Mouse (Mus musculus): Measurements from ENCODE around the gene Gm11239. TPM values are rescaled to one million over a fixed set of nuclear protein-coding genes. Genes with fewer than 3 reads are reported as not detected.
"Not testable (repeated sequence)": the region's sequence is repeated elsewhere in the genome, so short reads cannot be mapped to it uniquely, and the experiment has no call there.

The Gm11239 gene
- not detected for total RNA-seq (2021)
- long read RNA-seq, experiment 1: 0 reads
- long read RNA-seq, experiment 2: 0 reads

DNA sequence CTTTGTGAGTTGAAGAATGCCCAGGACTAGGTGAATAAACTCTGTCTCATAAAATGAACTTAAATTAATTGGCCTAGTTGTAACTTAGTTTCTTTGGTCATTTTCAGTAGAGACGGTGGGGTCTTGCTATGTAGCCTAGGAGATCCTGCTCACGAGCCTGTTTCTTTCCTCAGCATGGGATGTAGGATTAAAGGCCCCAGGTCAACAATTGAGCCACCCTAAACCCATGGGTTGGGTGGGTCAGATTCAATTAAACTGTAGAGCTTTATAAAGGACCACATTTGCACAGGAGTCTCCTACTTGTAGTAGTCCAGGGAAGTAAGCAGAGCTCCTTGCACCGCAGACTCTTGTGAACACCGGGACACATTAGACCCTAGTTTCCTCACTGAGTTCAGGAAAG, at the start of gene Gm11239:
Gm11239 (plus strand) TSS at position 301 of the 400 bp plus-strand sequence.
- not testable (repeated sequence) for DNase-seq (ENCODE audit: low spot score in 2 of 2)

- DNase-seq (ENCODE audit: low spot score in 2 of 2): not testable (repeated sequence)
These were observed 45.5 kb upstream of the Gm11239 start, which contains the start of gene Gm11237 for GRCm38 (mm10) chr4:73622684-73623083. TSS of gene Gm11237 (plus strand) at chr4:73622984.

DNA sequence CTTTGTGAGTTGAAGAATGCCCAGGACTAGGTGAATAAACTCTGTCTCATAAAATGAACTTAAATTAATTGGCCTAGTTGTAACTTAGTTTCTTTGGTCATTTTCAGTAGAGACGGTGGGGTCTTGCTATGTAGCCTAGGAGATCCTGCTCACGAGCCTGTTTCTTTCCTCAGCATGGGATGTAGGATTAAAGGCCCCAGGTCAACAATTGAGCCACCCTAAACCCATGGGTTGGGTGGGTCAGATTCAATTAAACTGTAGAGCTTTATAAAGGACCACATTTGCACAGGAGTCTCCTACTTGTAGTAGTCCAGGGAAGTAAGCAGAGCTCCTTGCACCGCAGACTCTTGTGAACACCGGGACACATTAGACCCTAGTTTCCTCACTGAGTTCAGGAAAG, 30.3 kb upstream of the Gm11239 start, which contains the start of gene Gm11236:
Gm11236 (plus strand) TSS at position 301 of the 400 bp plus-strand sequence.
- not testable (repeated sequence) for DNase-seq (ENCODE audit: low spot score in 2 of 2)

GRCm38 (mm10) chr4:73661864-73662263, 6.3 kb upstream of the Gm11239 start:
- DNase-seq (ENCODE audit: low spot score in 2 of 2): peak in 1 of 2 experiments; percentile 5

DNA sequence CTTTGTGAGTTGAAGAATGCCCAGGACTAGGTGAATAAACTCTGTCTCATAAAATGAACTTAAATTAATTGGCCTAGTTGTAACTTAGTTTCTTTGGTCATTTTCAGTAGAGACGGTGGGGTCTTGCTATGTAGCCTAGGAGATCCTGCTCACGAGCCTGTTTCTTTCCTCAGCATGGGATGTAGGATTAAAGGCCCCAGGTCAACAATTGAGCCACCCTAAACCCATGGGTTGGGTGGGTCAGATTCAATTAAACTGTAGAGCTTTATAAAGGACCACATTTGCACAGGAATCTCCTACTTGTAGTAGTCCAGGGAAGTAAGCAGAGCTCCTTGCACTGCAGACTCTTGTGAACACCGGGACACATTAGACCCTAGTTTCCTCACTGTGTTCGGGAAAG, 15.1 kb downstream of the Gm11239 start, which contains the start of gene Gm428:
Gm428 (plus strand) TSS at position 301 of the 400 bp plus-strand sequence.
- not testable (repeated sequence) for DNase-seq (ENCODE audit: low spot score in 2 of 2)

- no peak for DNase-seq (ENCODE audit: low spot score in 2 of 2)
These were observed 50.6 kb downstream of the Gm11239 start for GRCm38 (mm10) chr4:73718761-73719160.

DNA sequence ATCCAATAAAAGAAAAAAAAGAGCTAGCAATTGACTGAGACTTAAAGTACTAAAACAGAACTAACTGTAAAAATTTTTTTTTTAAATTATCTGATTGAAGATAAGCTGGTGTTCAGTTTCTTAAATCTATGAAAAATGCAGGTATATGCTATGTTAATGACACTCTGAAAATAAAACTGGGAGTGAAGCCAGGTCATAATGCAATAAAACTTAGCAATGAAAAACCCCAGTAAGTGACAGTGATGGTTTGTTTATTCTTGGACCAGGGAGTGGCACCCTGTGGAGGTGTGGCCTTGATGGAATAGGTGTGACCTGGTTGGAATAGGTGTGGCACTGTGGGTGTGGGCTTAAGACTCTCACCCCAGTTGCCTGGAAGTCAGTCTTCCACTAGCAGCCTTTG, 51.7 kb downstream of the Gm11239 start:
- DNase-seq (ENCODE audit: low spot score in 2 of 2): no peak

Other genes with a start within 250 kb of the Gm11239 start
- not detected for gene Gm11238, start 60.5 kb upstream of the Gm11239 start, total RNA-seq (2021)
- gene Gm11237, start 45.4 kb upstream of the Gm11239 start, total RNA-seq (2021): not detected
- not detected for gene Gm11236, start 30.2 kb upstream of the Gm11239 start, total RNA-seq (2021)
- gene Gm428, start 15.2 kb downstream of the Gm11239 start, total RNA-seq (2021): not detected
- under 1 TPM; 0.22 to 0.39 TPM for gene Rasef, start 122.6 kb downstream of the Gm11239 start, total RNA-seq (2021)
- not detected for gene Gm11758, start 207.9 kb downstream of the Gm11239 start, total RNA-seq (2021)
- gene Gm11757, start 222.8 kb downstream of the Gm11239 start, total RNA-seq (2021): not detected
- gene Gm13871, start 237.6 kb downstream of the Gm11239 start, total RNA-seq (2021): not detected